Mouse (Mus musculus) CD4-positive, CD25-positive, alpha-beta regulatory T cell, adult 2 months (primary cell): Measurements from ENCODE around the gene Tmem235.
"Not testable (repeated sequence)": the region's sequence is repeated elsewhere in the genome, so short reads cannot be mapped to it uniquely, and the experiment has no call there.

ENCODE experiments used
- DNase-seq: peaks from one replicate; pipeline ENCODE4 v3.0.0-alpha.2; 2012; ENCODE audit warnings: low read depth, low spot score

The Tmem235 gene

DNA sequence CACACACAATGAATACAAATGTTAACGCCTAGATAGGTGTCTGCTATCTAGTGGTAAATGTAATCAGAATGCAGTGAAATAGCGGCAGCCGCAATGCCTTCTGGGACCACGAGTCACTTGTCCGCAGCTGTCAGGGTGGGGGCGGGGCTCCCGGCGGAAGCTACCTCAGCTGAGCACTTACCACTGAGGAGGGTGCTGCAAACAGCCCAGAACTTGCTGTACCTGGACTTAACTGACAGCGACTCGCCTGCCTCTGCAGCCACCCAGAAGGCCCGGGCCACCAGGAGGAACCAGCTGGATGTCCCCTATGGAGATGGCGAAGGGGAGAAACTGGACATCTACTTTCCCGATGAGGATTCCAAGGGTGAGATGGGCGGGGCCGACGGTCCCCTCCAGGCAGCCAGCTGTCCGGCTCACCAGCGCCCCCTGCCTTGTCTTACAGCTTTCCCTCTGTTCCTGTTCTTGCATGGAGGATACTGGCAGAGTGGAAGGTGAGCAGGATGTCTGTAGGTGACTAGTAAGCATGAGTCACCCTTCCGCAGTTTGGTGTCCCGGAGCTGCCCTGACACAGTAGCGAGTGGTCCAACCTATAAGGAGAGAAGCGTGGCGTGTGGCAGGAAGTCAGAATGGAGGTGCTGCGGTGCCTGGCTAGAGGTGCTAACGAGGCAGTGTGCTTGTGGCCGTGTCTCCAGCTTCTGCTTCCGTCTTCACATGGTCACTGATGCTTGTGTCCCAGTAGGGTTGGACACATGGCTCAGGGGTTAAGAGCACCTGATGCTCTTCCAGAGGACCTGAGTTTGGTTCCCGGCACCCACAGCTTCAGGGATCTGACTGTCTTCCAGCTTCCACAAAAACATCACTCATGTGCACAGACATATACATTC, 28.2 kb upstream of the Tmem235 start:
- DNase-seq = peak; percentile 98

DNA sequence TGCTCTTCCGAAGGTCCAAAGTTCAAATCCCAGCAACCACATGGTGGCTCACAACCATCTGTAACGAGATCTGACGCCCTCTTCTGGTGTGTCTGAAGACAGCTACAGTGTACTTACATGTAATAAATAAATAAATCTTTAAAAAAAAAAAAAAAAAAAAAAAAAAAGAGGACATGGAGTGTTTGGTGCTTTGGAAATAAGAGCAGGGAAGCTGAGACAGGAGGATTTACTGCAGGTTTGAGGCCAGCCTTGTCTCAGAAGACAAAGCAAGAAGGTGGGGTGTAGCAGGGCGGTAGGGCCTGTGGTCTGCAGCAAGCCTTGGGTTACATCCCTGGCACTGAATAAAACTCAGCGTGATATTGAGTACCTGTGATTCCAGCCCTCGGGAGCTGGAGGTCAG, 27.0 kb upstream of the Tmem235 start:
- not testable (repeated sequence) for DNase-seq

DNA sequence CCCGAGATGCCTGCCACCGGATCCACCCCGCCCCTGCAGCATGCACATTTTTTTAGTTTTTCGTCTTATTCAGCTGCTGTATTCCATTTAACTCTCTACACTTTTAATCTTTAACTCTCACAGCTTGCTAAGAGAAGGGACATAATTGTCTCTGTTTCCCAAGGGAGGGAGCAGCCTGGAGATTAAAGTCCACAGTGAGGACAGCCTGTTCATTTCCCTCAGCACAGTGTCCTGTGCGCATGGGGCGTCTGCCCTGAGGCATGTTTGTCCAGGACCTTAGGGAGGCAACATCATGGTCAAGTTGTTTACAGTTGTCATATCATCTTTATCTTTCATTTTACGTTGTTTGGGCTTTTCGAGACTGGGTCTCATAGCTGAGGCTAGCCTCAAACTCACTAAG, 26.5 kb upstream of the Tmem235 start:
- no peak for DNase-seq

DNA sequence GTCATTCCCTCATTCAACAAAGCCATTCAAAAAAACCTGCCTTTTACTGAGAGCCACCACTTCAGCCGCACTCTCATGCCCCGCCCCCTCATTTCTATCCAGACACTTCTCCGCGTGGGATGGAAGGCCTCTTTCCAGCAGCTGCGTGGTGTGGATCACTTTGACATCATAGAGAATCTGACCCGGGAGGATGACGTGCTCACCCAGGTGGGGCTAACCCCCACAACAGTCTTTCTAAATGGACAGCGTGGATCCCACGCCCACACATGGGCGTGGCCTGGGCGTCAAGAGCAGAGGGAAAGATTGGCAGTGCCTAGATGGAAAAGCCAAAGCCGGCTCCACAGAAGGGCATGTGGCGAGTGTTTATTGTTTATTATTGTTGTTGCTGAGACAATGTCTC, 24.2 kb upstream of the Tmem235 start:
- no peak for DNase-seq

DNA sequence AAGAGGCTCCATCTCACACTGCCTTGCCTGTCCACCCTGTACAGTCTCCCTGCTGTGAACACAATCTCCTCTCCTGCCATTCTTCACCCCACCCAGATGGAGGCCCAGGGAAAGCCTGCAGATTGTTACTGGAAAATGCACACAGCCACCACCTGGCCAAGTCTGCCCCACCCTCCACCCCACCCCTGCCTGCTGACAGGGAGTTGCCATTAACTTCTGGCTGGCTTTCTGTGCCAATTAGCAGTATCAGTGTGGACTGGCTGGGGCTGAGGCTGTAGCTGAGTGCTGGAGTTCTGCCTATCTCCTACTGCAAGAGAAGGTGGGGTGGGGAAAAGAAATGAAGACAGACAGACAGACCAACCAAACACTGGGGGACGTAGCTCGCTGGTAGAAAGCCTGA, 22.0 kb upstream of the Tmem235 start:
- no peak for DNase-seq

DNA sequence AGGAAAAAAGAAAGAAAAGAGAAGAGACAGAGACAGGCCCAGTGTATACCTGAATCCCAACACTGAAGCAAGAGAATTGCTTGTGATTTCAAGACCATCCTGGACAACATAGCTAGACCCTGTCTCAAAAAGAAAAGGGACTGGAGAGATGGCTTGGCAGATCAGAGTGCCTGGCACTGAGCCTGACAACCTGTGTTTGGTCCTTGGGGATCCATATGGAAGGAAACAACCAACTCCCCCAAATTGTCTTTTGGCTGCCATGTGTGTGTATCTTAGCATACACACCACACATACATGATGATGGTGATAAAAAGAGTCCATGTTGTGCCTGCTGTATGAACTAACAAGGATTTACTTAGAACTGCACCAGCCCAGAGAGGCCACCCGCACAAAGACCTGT, 21.5 kb upstream of the Tmem235 start:
- DNase-seq = no peak

DNA sequence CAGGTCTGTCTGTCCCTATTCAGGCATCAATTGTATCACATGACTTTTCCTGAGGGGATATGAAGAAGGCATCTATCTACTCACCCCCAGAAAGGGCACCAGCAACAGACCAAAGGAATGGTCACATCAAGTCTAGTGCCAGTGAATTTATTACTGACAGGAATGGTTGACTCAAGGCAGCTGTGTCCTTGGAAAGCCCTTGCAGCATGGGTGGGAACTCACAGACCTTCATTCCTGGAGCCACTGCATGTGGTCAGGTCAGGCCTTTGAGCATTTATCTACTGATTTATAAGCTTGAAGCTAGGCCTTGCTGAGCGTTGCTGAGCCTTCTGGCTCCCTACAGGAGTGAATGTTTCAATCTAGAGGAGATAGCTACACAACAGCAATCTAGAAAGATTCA, 19.6 kb upstream of the Tmem235 start:
- no peak for DNase-seq

DNA sequence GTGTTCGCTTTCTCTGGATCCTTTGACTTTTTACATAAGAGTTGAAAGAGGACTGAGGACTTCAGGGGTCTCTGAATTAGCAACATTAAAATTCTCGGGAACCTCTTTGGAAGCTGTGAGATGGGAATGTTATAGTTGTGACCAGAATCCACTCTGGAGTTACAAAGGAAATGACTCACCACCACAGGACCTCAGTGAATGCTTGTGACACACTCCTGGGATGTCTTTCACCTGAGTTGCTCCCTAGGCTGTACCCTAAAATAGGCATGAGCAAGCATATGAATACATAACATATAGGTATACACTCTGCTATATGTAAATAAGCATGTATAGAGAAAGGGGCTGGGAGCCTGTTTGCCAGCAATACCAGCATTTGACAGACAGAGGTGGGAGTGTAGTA, 17.1 kb upstream of the Tmem235 start:
- no peak for DNase-seq

DNA sequence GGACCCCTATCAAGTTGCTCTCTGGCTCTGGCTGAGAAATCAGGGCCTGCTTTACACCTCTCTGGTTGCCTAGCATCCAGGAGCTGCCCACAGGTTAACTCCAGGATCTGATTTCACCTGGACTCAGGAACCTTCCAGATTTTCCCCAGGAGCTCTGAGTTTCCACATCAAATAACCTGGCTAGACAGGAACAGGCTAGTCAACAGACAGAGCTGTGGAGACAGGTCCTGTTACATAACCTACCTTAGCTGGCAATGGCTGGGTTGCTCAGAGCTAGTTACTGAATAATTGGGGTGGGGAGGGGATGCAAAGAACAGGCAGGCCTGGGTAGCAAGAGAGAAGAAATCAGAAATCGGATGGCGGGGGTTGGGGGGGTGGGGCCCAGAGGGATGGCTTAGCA, 15.6 kb upstream of the Tmem235 start:
- no peak for DNase-seq

DNA sequence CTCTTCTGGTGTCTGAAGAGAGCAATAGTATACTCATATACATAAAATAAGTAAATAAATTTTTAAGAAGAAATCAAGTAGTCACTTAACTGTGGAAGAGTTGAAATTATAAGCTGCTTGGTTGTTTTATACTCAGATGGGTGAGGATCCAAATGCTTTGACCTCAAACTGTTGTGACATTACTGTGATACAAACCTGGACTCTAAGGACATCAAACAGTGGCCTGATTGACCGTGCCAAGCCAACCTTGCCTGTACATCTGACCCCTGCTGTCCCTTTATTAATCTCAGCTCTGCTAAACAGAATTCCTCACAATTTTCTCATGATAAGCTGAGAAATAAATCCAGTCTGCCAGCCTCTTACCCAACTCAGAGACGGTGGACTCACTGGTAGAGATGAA, 14.9 kb upstream of the Tmem235 start:
- no peak for DNase-seq

DNA sequence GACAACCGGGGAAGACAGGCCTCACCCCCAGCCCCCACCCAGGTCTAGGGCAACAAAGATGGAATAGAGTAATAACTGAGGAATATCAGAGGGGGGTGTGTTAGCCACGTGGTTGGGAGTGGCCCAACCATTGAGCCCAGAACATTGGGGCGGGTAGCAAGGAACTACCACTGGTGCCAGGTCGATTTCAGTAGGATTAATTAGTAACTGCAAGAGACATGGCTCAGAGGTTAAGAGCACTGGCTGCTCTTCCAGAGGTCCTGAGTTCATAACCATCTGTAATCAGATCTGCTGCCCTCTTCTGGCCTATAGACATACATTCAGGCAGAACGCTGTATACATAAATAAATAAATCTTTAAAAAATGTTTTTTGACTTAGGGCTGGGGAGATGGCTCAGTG, 13.9 kb upstream of the Tmem235 start:
- DNase-seq = peak; percentile 53

DNA sequence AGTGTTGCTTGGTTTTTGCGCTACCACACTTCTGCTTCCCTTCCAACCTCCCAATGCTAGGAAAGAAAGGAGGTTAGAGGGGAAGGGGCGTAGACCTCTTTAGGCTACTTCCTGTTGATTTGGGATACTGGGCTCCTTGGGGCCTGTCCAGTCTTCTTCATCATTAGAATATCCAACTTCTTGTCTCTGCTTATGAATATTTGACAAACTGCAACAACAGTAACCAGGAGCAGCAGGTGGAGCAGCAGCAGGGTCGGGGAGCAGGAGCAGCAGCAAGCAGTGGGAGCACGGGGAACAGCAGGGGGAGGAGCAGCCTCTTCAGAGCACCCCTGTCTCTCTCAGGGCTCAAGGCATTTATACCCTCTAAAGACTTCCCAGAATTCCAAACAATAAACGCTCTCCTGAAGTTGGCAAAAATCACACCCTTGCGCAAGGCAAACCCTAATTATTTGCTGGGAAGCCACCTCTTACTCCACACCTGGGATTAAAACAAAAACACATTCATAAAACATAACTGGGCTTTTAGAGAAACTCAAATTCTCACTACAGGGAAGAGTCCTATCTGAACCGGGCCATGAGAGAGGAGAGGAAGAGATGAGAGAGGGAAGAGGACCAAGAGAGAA, 12.8 kb upstream of the Tmem235 start:
- DNase-seq = no peak

DNA sequence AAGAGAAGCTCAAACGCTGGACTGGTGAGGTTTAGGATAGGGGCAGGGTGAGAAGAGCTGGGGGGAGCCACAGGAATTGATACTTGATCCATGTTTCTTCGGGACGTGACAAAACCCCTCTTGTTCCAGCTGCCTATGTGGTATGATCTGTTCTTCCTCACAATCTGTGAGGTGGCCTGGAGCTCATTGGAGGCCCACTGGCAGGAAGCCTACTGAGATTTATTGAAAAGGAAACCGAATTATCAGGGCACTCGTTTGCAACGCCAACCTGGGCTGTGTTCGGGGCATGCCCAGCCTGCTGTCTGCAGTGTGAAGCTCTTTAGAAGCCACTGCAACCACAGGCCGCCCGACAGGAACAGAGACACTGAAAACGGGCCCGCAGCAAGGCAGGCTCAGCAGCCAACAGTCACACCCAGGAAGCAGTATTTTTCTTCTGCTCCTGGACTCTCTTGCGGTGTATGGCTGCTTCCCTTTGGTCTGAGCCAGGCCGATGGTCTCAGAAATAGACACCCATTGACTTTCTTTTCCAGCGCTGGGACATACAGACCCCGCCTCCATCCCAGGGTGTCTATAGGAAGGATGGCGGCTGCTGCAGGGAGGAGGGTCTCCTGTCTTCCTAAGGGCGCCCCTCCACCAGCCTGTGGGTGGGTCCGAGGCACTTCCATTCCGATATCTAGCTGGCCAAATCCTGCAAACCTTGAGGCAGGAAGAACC, 12.1 kb upstream of the Tmem235 start:
- DNase-seq = peak; percentile 79

DNA sequence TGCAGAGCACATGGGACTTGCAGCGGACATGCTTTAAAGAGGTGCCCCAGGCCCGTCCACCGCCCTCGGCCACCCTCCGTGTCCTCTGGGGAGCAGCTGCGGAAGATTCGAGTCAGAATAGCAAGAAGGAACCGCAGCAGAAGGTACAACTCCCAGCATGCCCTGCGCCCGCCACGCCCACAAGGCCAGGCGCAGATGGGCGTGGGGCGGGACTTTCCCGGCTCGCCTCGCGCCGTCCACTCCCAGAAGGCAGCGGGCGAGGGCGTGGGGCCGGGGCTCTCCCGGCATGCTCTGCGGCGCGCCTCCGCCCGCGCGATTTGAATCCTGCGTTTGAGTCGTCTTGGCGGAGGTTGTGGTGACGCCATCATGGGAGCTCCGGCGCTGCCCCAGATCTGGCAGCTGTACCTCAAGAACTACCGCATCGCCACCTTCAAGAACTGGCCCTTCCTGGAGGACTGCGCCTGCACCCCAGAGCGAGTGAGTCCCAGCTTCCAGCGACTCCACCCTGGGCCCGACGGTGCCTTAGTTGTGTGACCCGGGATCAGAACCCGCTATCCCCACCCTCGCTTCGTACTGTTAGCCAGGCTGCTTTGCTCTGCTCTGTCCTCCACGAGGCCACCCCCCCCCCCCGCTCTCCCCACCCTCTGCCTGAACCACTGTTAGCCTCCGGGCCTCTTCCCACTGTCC, 11.4 kb upstream of the Tmem235 start, which contains the start of gene Birc5:
Gene Birc5, plus strand, starts transcription at position 267 of the 687 bp plus-strand sequence.
- peak; percentile 99 for DNase-seq

DNA sequence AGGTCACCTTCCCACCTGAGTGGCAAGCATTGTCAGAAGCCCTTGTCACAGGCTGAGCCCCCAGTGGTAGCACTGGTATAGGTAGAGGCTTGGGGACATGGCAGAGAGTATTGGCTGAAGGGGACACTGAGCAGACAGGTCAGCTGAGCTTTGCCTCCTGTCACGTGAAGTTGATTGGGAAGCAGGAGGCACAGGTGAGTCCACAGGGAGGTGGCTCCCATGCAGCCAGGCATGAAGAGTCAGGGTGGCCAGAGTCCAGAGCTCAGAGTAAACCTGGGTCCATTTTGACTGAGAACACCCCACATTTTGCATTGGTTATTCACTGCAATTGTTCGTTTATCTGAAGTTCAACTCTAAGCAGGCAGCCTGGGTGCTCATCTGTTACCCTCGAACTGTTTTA, 7.7 kb upstream of the Tmem235 start:
- no peak for DNase-seq

DNA sequence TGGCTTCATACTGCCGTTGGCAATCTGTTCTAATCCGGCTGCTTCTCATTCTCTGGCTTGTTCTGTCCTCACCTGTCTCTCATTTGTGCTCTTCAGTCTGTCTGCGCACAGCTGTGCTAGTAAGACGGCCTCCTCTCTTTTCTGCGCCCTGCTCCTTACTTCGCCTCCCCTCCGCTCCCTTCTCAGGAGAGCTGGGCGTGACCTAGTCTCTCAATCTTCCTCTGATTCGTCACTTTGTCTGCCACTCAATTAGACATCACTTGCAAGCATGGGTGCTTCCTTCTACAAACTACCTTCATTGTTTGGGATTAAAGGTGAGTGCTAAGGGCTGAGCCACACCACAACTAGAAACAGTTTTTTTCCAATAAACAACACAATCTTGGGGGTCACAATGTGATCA, 6.3 kb upstream of the Tmem235 start:
- no peak for DNase-seq

DNA sequence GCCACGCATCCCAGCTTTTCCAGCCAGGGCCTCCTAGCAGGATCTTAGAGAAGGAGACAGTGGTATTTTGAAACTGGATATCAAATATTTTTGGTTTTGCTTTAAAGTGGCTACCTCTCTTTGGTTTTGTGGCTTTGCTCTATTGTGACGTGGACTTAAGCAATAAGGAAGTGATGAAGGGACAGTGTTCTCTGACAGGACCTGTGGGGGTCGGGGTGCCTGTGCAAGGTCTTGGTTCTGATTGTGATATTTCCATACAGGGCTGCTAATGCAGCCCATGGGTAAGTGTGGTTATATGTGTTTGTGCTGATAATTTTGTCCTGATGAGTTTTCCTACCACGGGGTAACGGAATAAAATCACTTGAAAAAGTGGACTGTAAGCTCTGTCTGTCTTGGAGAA, 5.2 kb upstream of the Tmem235 start:
- DNase-seq = no peak

DNA sequence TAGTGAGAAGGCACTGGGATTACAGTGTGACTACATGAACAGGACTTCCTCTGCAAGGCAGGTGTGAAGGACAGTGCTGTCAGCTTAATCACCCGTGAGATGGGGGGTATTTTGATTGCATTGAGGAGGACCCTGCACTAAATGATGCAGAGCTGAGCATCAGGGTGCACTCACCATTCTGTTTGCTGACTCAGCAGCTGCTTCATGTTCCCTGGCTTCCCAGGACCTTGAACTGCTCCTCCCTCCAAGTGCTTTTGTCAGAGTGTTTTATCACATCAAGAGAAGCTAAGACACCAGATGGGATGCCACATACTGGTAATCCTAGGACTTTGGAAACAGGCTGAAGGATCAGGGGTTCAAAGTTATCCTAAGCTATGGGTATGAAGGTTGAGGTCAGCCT, 4.6 kb upstream of the Tmem235 start:
- no peak for DNase-seq

DNA sequence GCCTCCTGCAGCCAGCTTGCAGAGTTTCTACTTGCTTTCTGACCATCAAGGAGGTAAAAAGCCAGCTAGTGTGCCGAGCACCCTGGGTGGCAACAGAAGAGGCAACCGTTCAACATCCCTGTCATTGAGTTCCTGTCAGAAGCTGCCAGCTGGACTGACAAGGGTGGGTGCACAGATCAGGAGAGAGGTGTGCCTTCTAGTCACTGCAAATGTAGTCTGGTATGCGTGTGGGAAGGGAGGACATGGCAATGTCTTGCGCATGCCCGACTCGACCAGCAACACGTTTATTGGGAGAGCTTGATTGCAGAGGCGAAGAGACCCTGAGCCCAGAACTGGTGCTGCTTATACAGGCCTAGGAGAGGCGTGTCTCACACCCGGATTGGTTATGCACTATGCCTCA, 3.1 kb upstream of the Tmem235 start:
- DNase-seq = no peak

DNA sequence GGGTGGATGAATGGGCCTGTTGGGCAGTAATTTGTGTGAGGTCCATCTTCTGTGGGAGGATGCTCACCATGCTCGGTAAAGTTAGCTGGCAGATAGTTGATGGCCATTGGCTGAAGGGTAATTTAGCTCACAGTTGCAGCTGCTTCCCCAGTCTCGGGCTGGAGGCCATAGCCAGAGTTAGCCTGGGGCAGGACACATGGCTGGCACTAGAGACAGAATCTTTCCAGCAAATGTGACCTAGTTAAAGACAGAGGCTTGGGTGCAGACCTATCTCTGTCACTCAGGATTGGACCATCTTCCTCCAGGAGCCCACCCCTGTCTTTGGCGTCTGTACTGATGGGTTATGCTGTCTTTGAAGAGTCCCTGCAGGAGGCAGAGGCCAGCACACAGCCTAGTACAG, 2.2 kb upstream of the Tmem235 start:
- DNase-seq = no peak

DNA sequence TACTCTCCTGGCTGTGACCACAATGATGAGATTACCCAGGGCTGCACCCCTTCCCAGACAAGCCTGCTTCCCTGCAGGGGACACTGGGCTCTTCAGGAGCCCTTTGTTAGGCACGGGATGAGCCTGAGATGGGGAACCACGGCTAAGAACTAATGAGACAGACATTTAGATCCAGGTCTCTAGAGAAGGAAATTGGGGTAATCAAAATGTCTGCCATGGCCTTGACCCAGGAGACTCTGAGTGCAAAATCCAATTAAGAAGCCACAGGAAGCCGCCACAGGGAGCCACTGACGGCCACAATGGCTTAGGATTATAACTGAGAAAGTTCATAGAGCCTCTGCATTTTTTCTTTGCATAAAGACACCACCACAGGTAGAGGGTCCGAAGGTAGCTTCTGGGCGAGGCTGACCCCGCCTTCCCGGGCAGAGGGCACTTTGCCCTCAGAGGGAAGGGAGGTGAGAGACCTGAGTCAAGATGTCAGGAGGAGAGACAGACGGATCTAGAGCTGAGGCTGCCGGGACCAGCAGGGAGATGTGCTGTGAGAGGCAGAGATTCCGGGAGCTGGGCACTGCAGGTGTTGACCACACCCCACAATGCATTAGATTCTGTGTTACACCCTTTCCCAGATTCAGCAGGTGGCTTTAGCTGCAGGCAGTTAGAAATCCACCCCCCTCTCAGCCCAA, 2.8 kb downstream of the Tmem235 start:
- no peak for DNase-seq
